Mouse (Mus musculus): Measurements from ENCODE around the gene Dynlt1f.
"Not testable (repeated sequence)": the region's sequence is repeated elsewhere in the genome, so short reads cannot be mapped to it uniquely, and the experiment has no call there.

DNA sequence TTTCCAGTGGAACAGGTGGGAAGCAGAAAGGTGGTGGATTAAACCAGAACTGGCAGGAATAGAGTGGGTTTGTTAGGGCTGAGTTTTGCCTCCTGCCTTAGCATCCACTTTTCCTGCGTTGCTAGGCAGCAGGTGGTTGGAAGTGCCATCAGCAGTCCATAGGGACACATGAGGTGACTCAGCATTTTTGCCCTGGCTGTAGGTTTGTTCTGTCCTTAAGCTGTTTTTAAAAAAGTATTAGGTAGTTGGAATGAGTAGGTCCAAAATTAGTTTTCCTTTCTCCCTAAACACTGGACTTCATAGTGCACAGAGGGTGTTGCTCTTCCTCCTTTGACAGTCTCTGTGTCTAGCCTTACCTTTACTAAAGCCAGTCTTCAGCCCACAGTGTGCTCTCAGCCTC lies 50.4 kb downstream of the Dynlt1f start:
- not testable (repeated sequence) for TF ChIP-seq CTCF (IDR thresholded peaks at IDR 0.05; ENCODE audit: borderline replicate concordance, insufficient read depth, low read depth, low read length); POLR2A (IDR thresholded peaks at IDR 0.05; ENCODE audit: borderline replicate concordance, insufficient read depth, low read length)
